Mouse (Mus musculus): ENCODE data around the gene 6430550D23Rik.

6430550D23Rik gene

GRCm38 (mm10) chr2:156007888-156008532, at the start of gene 6430550D23Rik, which contains the start of gene Ergic3:
Gene 6430550D23Rik (minus strand): TSS chr2:156007977.
Gene Ergic3 (plus strand): TSS chr2:156008045.
- DNase-seq (ENCODE audit: low read depth, low spot score), result peak; percentile 91

DNA sequence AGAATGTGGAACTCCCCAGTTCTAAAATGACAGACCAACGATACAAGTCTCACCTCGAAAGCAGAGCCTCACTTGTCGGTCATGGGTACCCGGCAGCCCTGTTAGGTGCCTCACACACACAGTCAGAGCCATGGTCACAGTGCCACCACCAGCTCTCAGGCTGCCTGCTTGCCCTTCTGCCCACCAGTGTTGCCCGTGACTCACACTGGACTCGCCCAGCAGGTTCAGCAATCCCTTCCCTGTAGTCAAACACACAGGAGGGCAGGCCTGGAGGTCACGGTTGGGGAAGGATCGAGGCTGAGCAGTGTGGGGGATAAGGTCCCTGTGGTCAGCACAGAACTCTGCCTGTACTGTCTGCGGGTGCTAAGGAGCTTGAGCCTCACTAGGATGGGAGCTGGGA, 45.0 kb upstream of the 6430550D23Rik start, which contains the start of gene Fer1l4:
TSS of gene Fer1l4 (minus strand) at position 132 of the 400 bp plus-strand sequence.
- DNase-seq (ENCODE audit: low read depth, low spot score), result no peak

DNA sequence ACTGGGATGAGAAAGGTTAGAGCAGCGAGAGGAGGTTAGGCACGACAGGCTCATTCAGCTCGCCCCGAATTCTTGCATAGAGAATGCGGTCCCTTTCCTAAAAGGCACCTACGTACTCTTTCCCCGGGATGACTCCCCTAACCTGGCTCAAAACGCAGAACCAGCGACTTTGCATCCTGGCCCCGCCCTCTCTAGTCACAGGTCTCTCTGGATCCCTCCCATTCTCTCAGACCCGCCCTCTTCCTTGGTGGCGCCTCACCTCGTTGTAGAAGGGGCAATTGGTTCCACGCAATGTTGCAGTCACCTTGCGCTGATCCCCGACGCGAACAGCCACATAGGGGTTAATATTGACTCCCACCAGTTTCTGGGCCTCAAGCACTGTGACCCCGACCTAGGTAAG, 40.2 kb upstream of the 6430550D23Rik start:
- no peak for DNase-seq (ENCODE audit: low read depth, low spot score)

DNA sequence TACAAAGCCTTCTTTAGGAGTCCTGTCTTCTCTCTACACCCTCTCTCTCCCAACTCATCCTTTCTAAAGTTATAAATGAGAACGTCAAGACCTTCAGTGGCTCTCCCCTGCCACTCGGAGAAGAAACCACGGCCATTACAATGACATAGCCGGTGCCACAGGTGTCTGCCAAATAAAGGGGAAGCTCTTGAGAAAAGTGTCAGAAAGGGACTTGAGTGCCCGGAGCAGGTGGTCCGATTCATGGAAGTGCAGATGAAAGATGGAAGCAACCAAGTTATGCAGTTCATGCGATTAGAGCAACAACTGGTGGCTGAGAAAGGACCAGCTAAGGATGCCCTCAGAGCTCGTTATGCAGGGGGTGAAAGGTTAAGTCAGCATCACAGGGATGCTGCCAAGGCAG, 35.1 kb upstream of the 6430550D23Rik start:
- DNase-seq (ENCODE audit: low read depth, low spot score), result no peak

GRCm38 (mm10) chr2:156039390-156039789, 31.6 kb upstream of the 6430550D23Rik start:
- DNase-seq (ENCODE audit: low read depth, low spot score), result no peak

DNA sequence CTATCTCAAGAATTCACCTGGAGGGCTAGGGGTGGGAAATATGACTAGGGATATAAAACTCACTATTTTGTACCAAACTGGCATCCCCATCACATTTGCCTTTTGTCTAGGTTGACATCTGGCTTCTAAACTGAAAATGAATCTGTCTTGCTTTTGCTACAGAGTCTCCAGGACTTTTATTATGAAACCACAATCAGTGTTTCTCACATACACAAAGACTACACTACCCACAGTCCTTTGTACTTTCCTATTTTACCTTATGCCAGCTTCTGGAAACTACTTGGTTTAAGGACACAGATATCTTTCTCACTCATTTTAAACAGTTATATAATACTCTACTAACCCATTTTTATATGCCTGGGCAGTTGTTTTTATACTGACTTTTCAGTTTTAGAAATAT, 17.7 kb upstream of the 6430550D23Rik start:
- DNase-seq (ENCODE audit: low read depth, low spot score), result no peak

- no peak for DNase-seq (ENCODE audit: low read depth, low spot score)
Measured at GRCm38 (mm10) chr2:156021765-156022164, 14.0 kb upstream of the 6430550D23Rik start.

GRCm38 (mm10) chr2:156021219-156021618, 13.4 kb upstream of the 6430550D23Rik start:
- no peak for DNase-seq (ENCODE audit: low read depth, low spot score)

- DNase-seq (ENCODE audit: low read depth, low spot score), result no peak
Measured at GRCm38 (mm10) chr2:156018106-156018505, 10.3 kb upstream of the 6430550D23Rik start.

GRCm38 (mm10) chr2:156005393-156005792, 2.4 kb downstream of the 6430550D23Rik start:
- DNase-seq (ENCODE audit: low read depth, low spot score), result no peak

- DNase-seq (ENCODE audit: low read depth, low spot score), result no peak
Measured at GRCm38 (mm10) chr2:155991863-155992321, 15.9 kb downstream of the 6430550D23Rik start.

DNA sequence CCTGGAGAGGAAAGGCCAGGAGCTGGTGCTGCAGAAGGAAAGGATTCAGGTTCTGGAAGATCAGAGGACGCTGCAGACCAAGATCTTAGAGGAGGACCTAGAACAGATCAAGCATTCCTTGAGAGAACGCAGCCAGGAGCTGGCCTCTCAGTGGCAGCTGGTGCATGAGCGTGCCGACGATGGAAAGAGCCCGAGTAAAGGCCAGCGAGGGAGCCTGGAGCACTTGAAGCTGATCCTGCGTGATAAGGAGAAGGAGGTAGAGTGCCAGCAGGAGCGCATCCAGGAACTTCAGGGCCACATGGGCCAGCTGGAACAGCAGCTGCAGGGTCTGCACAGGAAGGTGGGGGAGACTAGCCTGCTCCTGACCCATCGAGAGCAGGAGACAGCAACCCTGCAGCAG, 16.6 kb downstream of the 6430550D23Rik start:
- DNase-seq (ENCODE audit: low read depth, low spot score), result no peak

DNA sequence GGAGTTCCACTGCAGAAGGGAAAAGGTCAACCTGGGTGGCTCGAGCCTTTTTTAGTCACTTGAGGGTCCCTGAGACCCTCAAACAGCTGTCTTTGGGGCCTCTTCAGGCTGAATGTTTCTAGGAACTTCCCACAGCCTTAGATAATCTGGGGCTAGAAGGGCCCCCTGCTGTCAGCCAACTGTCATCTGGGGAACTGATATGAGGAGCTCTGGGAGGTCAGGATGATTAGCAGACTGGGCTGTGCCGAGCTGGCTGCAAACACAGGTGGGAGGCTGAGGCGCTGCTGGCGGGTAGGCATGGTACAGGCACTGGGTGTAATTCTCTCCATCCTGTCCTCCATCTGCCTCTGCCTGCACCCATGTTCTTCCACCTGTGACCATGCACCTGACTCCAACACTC, 18.7 kb downstream of the 6430550D23Rik start:
- no peak for DNase-seq (ENCODE audit: low read depth, low spot score)

DNA sequence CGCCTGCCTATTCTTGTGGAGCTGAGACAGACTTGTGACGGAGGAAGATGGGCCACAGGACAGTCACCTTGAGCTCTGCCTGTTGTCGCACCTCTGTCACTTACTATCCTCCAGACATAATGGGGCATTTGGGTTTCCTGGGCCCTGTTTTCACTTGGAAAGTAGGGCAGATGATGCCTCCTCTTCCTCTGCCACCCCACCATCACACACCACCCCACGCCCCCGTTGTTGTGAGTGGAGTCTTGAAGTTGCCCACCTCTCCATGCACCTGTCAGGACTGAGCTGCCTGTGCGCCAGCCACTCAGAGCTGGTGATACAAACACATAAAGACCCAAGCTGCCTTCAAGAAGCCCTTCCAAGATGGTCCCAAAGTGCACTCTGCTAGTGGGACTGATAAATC, 20.6 kb downstream of the 6430550D23Rik start:
- no peak for DNase-seq (ENCODE audit: low read depth, low spot score)

DNA sequence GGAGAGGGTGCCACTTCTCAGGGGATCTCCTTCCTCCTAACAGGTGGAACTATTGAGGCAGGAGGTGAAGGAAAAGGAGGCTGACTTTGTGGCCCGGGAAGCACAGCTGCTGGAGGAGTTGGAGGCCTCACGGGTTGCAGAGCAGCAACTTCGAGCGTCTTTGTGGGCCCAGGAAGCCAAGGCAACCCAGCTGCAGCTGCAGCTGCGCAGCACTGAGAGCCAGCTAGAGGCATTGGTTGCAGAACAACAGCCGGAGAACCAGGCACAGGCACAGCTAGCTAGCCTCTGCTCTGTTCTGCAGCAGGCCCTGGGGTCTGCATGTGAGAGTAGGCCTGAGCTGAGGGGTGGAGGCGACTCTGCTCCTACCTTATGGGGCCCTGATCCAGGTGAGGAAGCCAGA, 22.0 kb downstream of the 6430550D23Rik start:
- DNase-seq (ENCODE audit: low read depth, low spot score), result no peak

GRCm38 (mm10) chr2:155979328-155979991, 28.3 kb downstream of the 6430550D23Rik start:
- DNase-seq (ENCODE audit: low read depth, low spot score), result no peak

DNA sequence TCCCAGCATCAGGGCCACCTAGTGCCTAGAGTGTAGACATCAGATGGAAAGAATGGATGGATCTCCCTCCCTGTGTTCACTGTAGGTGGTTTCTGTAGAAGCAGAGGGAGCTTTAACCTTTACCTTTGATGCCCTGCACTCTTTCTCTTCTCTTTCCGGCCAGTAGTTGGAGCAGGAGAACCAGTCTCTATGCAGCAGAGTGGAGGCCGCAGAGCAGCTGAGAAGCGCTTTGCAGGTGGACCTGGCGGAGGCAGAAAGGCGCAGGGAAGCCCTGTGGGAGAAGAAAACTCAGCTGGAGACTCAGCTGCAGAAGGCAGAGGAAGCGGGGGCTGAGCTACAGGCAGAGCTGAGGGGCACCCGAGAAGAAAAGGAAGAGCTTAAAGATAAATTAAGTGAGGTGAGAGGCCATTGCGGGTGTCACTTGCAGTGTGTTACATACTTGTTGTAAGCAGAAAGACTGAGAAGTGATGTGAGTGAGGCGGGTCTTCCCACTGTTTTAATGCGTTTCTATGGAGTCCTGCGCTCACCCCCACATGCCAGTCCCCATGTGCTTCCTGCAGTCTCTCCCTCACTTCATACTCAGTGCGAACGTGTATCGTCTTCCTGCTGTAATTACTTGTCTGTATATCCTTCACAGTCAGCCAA, 33.6 kb downstream of the 6430550D23Rik start:
- no peak for DNase-seq (ENCODE audit: low read depth, low spot score)

DNA sequence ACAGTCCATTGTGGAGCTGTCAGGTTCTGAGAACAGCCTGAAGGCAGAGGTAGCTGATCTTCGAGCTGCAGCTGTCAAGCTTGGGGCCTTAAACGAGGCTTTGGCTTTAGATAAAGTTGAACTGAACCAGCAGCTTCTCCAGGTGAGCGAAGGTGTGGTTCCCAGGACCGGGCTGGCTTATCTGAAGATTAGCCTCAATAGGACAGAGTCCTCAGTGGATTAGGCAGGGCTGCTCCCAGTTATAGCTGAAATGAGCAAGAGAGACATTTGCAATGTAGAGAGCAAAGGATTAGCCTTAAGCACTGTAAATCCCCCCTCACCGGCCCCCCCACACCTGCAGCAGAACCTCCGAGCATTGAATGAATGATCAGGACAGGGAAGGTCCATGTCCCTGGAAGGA, 34.4 kb downstream of the 6430550D23Rik start:
- DNase-seq (ENCODE audit: low read depth, low spot score), result peak; percentile 81

- DNase-seq (ENCODE audit: low read depth, low spot score), result peak; percentile 58
Measured at GRCm38 (mm10) chr2:155962991-155963390, 44.8 kb downstream of the 6430550D23Rik start.

DNA sequence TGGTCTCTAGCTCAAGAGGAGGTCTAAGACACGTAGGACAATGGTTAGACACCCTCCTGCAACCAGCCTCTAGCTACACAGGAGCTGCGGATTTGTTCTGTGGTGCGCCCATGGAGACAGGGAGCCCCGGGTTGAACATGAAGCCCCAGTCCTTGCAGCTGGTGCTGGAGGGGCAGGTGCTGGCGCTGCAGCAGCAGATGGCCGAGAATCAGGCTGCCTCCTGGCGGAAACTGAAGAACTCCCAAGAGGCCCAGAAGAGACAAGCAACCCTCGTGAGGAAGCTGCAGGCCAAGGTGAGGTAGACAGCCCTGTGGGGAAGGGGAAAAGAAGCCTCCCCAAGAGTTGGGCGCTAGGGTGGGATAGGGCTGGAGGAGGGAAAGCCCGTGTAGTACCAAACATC, 45.9 kb downstream of the 6430550D23Rik start:
- no peak for DNase-seq (ENCODE audit: low read depth, low spot score)

- no peak for DNase-seq (ENCODE audit: low read depth, low spot score)
Measured at GRCm38 (mm10) chr2:155959981-155960380, 47.8 kb downstream of the 6430550D23Rik start.
